Mouse (Mus musculus): ENCODE results near the gene Gm10447. TPM values are rescaled to one million over a fixed set of nuclear protein-coding genes. Genes with fewer than 3 reads are reported as not detected.
A peak's percentile ranks its signal among the peaks of the same experiment; 100 is the strongest.

Gm10447 gene
- not detected for total RNA-seq (2021)

DNA sequence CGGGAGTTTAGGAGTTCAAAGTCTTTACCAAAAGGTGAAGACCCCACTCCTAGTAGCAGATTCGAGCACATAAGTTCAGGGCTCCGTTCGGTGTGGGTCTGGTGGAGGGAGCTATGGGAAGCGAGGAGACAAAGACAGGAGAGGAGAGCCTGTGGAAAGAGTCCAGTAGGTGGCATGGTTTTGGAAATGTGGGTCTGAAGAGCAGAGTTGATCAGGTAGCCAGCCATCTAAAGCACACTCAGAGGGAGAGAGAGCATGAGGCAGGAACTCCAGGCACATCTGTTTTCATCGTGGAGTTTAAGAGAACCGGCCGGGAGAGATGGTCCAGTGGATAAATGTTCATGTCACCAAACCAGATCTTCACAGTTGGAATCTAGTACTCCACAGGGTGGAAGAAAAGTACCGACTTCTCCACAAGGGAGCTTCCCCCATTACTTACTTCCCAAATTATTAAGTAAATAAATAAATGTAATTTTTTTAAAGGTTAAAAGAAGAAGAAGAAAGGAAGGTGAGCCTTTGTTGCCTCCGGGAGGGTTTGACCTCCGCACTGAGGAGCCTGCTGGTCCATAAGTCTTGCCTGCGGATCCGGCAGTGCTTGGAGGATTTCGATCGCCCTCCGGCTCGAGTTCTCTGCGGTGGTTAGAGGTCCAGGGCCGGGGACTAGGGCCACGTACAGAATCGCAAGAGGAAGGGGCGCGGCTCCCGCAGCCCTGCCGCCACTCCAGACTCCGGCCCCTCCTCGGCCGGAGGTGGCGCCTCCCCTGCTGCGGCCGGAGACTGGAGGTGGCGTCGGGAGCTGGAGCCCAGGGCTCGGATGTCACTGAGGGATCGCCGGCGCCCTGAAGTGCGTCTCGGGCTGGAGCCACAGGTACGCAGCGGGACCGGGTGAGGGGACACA lies at the start of gene Gm10447, which contains the start of gene Shroom1:
TSS of gene Gm10447 (minus strand) at position 637 of the 898 bp plus-strand sequence.
TSS of gene Shroom1 (plus strand) at position 732 of the 898 bp plus-strand sequence.
- intact Hi-C loops (cut with DNase I) = no loop called here
- peak; percentile 44 for DNase-seq (ENCODE audit: low spot score)

DNA sequence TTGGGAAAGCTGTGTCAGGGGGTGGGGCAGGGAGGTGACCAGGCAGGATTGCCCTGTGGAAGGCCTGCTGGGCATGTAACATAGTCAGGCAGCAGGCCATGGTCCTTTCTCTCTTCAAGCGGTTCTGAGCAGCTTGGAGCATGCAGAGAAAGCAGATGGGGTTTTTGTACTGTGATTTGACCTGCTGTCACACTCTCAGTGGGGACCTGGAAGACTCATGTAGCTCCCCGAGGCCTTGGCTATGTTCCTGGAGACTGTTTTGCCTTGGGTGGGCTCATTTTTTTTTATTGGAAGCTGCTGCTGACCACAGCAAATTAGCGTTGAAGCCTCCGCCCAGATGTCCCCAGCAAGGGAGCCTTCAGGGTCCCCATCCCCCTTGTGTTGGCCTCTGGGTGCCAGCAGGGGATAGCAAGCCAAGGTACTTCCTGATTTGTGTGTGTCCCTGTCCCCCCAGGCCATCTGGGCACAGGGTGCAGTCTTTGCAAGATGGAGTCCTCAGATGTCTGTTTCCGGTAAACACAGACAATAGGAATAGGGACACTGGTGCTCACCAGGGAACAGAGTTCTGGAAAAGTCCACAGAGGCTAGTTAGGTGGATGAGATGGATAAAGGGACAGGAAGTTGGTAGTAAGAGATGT lies 48.2 kb upstream of the Gm10447 start:
- DNase-seq (ENCODE audit: low spot score) = no peak
- intact Hi-C loops (cut with DNase I) = no loop called here

DNA sequence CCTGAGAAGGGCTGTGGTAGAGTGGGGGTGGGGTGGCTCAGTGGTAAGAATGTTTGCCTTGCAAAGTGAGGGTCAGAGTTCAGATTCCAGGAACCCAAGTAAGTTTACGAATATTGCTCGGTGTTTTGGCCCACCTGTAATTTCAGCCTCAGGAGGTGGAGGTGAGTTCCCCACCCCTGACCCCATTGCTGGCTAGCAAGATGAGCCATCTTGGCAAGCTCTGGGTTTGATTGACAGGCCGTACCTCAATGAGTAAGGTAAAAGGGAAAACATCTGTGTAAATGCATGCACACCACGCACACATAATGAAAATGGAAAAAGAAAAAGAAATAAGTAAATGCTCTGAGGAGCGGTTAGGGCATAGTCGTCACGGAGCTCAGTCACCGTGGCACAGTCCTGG lies 47.5 kb upstream of the Gm10447 start:
- intact Hi-C loops (cut with DNase I) = no loop called here

DNA sequence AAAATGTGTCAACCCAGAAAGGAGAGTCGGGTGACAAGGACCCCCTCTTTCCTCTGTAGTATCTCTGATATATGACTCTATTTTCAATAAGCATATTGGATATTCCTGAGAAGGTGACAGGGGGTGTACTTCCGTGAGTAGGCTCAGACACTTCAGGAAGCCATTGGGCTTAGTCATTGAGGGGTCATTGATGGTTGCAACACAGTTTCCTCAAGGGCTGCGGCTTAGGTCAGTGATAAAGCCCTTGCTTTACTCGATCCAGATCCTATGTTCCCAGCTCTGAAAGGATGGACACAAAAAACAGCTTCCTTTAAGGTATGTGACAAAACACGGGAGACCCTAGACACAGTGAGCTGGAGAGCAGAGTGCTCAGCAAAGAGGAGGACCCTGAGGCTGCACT lies 46.8 kb upstream of the Gm10447 start:
- DNase-seq (ENCODE audit: low spot score) = no peak
- intact Hi-C loops (cut with DNase I) = no loop called here

More for the DNA sequence above, 47.5 kb upstream of the Gm10447 start:
- no peak for DNase-seq (ENCODE audit: low spot score)

DNA sequence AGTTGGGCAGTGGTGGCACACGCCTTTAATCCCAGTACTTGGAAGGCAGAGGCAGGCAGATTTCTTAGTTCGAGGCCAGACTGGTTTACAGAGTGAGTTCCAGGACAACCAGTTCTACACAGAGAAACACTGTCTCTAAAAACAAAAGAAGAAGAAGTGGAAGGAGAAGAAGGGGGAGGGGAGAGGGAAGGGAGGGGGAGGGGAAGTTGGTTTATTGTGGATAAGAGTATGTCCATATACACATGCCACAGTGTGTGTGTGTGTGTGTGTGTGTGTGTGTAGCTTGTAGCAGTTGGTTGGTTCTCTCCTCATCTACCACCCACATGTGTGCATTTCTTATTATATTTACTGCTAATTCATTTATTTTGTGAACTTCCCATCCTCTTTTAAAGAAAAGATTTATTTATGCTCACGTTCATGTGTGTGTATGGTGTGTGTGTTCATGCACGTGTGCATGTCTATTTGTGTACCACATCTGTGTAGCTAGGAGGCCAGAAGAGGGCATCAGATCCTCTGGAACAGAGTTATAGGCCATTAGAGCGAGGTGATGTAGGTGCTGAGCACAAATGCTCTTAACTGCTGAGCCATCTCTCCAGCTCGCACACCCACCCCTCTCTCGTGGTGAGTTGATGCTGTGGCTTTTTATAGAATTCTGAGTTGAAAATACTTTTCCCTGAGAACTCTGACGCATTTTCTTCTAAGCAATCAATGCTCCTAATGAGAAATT lies 45.3 kb upstream of the Gm10447 start:
- intact Hi-C loops (cut with DNase I) = no loop called here
- no peak for DNase-seq (ENCODE audit: low spot score)

DNA sequence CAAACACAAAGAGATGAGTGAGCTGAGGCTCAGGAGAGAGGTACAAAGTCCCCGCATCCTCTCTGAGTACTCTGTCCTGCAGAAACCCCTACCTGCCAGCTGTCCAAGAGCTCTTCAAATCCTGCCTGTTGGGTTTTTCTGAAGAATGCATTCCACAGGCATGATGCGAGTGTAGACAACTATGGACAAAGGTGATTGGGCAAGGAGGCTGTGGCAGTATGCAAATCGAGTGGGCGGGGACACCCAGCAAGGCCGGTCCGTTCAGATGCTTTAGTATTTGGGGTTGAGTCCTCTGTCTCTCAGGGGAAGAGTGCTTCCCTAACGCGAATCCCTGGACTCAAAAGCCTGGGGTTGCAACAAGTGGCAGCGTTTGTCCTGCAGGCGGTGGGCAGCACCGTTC lies 43.7 kb upstream of the Gm10447 start:
- DNase-seq (ENCODE audit: low spot score) = no peak
- intact Hi-C loops (cut with DNase I) = no loop called here

DNA sequence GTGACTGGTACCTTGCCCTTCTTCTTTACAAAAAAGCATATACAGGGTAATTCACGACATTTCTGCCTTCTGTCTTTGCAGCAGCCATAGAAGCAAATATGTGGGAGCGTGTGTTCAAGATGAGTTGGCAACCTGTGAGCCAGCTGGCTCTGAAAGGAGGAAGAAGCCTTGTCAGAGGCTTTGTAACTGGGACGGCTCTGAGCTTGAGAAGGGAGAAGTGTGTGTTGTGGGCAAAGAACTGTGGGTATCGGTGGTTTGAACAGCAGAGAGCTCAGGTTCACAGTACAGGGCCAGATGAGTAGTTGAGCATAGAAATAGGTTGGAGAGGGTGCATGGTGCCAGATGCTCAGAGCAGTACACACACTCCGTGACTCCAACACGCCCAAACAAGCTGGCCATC lies 40.0 kb upstream of the Gm10447 start:
- intact Hi-C loops (cut with DNase I) = no loop called here
- DNase-seq (ENCODE audit: low spot score) = no peak

DNA sequence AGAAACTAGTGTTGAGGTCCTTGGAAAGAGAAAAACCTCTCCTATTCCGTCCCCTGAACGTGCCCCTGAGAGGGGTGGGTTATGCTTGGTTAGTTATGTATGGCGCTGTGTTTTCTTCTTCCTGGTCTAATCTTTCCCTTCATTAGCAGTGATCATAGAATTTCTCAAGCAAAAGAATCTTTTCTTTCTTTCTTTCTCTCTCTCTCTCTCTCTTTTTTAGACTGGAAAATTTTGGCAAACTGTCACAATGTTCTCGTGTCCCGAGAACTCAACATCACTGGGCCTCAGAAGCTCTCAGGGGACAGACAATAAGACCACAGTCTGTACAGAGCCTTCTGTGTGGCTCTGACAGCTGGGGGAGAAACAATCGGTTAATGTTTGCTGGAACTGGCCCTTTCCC lies 38.5 kb upstream of the Gm10447 start:
- intact Hi-C loops (cut with DNase I) = no loop called here
- no peak for DNase-seq (ENCODE audit: low spot score)

DNA sequence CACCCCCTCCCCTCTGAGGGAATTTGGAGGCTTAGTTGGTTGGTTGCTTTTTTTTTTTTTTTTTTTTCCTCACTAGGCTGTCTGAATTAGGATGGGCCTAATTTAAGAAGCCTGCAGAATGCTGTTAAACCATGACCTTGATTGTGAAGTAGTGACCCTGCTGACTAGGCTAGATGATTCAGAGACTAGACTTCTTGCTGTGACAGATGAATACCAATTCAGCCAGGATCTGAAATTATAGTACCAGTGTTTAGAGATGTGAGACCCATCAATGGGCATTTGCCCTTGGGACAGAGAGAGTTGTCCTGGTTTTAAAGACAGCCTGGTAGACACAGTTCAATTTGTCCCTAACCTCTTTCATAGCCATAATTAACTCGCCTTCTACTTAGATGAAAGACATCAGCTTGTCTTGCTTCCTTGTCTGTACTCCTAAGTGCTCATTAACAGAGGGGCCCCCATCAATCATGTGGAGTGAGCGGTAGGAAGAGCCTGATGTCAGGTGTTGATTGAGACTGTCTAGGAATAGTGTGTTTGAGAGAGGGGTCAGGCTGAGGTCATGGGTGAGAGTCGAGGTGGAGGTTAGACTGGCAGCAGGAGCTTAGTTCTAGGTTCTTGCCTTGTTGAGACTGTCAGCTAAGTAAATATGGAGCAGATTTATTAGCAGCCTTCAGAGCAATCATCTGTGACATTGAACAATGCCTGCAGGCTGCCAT lies 36.5 kb upstream of the Gm10447 start:
- DNase-seq (ENCODE audit: low spot score) = no peak
- intact Hi-C loops (cut with DNase I) = no loop called here

DNA sequence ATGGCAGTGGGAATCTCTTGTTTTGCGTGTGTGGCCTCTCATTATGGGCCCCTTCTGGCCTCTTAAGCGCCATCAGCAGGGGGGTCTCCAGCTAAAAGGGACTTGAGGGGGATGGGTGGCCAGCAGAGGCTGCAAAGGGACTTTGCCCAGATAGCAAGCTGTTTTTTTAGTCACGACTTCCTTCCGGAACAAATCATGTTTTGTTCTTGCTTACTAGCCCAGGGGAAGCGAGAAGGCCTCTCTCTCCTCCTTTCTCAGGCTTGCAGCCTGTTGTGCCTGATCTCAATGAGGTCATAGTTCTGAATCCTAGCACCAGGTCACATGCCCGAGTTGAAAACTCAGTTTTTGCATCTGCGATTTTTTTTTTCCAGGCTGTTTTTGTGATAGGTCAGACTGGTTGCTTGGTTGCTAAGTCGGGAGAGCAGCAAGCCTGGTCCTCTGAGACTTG lies 35.1 kb upstream of the Gm10447 start:
- peak; percentile 34 for DNase-seq (ENCODE audit: low spot score)
- intact Hi-C loops (cut with DNase I) = no loop called here

DNA sequence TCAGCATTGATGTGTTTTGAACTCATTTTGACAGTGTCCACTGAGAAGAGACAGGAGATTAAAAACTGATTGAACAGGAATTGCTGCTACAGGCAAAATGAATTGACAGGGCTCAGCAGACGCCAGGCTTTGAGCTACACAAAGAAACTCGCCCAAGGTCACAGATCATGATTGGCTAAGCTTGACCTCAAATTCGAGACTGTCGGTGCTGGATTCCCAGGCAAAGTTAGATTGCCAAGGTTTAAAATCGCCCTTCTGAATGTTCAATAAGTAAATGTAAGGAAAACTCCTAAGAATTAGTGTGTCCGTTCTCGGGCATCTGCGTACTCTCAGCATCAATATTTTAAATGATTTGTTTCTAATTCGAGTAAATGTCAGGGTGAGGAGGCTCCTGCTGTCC lies 32.5 kb upstream of the Gm10447 start:
- intact Hi-C loops (cut with DNase I) = no loop called here
- no peak for DNase-seq (ENCODE audit: low spot score)

DNA sequence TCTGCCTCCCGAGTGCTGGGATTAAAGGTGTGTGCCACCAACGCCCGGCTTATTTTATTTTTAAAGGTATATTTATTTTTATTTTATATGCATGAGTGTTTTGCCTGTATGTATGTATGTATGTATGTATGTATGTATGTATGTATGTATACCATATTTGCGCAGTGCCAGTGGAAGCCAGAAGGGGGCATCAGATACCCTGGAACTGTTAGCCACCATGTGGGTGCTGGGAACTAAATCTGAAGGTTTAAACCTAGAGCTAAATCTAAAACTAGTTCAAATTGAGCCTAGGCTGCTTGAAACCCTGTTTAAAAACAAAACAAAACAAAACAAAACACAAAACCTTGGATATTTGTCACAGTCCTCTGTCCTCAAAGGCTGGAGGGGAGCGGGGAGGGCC lies 32.1 kb upstream of the Gm10447 start:
- no peak for DNase-seq (ENCODE audit: low spot score)
- intact Hi-C loops (cut with DNase I) = no loop called here

DNA sequence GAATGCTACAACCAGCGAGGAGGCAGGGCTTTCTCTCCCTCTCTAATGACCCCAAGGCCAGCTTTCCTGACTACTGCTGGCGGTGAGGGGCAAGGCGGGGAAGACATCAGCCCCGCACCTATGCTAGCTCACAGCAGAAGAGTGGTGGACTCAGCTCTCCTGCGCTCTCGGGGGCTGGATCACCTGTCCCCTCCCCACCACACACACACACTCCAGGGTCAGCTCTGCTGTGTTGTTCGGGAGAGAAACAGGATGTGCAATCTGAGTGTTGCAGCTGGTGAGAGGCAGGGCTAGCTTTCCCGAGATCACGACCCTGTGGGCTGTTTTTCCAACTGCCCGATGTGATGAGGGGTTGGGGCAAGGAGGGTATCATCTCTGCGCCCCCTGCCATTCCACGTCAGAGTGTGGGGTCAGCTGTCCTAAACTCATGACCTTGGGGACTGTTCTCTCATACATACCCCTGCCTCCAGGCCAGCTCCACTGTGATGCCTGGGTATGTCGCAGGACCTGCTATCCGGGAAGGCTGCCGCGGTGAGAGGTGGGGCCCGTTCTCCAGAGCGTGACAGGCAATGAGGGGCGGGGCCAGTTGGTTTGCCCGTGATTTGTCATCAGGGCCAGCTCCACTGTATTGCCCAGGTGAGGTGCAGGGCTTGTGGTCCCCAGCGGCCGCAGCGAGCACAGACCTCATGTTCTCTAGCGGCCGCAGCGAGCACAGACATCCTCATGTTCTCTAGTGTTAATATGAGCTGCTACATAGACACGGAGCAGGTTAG lies 30.1 kb upstream of the Gm10447 start:
- no peak for DNase-seq (ENCODE audit: low spot score)
- intact Hi-C loops (cut with DNase I) = no loop called here

DNA sequence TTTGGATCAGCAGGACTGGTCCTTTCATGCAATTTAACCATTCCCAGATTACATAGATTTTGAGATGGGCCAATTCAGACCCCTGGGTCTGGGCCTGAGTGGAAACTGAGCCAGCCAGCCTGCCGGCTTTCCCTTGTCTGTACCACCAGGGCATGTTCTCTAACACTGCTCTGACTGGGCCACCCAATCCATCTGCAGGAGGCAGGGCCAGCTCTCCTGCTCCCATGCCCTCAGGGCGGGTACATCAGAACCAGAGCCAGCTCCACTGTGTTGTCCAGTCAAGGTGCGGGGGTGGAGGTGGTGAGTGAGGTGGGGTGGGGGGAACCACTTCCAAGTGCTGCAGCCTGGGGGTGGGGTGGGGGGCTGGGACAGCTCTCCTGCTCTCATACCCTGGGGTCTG lies 29.4 kb upstream of the Gm10447 start:
- intact Hi-C loops (cut with DNase I) = no loop called here
- no peak for DNase-seq (ENCODE audit: low spot score)

DNA sequence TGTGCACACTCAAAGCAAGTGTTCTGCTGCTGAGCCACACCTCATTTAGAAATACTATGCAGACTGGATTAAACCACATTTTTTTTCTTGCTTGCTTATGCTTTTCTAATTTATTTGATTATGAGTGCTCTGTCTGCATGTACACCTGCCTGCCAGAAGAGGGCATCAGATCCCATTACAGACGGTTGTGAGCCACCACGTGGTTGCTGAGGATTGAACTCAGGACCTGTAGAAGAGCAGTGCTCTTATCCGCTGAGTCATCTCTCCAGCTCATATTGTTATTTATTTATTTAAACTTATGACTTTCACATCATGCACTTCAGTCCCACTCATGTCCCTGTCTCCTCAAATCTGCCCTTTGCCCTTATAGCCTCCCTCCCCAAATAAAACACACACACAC lies 28.8 kb upstream of the Gm10447 start:
- DNase-seq (ENCODE audit: low spot score) = no peak
- intact Hi-C loops (cut with DNase I) = no loop called here

DNA sequence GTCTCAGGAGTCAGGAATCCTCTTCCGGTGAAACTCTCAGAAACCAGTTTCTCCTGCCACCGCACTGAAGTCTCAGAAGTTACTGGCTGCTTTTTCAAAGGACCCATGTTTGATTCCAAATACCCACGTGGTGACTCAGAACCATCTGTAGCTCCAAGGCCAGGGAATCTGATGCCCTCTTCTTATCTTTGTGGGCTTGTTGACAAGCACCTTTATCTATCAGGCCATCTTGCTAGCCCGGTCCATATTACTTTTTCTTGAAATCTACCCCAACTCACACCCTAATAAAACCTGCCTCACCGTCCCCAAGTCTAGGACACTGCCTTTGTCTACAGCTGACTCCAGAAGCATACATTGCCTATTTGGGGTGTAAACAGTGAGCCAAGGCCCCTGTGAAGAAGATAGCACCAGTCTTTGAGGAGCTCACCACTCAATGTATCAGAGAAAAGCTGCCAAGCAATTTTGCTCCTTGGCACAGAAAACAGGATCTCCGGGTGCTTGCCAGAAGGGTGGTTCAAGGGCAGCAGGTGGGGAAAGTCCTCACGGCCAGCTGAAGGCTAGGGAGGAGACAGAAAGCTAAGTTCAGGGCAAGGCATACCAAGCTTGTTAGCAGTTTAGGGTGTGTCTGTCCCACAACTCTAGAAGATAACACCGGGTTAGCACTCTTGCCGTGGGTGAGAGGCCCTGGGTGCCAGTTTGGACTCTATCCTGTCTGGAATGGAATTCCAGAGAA lies 26.4 kb upstream of the Gm10447 start:
- no peak for DNase-seq (ENCODE audit: low spot score)
- intact Hi-C loops (cut with DNase I) = no loop called here

DNA sequence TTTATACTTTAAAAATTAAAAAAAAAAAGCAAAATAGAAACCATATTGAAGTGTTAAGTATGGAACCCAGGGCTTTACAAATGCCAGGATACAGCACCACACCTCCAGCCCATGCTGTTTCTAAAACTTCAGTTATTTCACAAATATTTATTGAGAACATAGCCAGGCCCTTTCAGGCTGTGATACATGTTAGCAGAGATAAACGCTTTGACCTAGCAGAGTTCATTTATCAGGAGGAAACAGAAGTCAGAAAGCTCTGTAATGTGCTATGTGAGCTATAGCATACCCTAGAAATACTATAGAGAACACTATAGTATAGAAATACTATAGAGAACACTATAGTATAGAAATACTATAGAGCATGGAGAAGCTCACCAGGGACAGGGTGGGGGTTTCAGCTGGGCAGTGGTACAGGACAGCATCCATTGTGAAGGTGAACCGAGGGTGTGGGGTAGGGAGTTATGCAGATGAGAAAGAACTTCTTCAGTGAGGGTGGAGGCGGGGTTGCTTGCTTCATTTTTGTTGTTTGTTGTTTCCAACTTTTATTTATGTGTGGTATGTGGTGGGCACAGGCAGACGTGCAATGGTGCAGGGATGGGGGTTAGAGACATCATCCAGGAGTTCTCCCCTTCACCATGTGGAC lies 24.3 kb upstream of the Gm10447 start:
- intact Hi-C loops (cut with DNase I) = no loop called here
- DNase-seq (ENCODE audit: low spot score) = no peak

DNA sequence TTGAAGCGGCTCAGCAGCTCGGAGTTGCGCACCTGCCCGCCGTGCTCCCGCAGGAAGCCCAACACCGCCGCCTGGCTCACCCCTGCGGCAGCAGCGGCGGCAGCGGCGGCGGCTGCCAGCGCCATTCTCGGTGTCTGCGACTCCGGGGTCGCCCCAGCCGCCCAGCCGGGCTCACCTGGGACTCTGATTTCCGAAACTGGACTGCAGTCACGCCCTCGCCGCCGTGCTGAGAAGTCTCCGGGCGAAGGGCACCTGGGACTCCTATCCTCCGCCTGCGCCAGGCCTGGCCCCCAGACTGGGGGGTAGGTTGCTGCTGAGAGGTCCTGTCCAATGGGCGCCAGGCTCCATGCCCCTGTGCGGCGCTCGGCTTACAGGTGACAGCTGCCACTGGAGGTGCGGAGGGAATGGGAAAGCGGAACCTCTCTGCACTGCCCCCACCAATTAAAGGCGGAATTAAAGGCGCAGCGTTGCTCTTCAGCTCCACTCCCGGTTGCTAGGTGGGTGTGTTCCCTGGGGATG lies 22.9 kb upstream of the Gm10447 start, which contains the start of the genes Gm9945 and Sowaha:
TSS of gene Gm9945 (plus strand) at position 384 of the 519 bp plus-strand sequence.
TSS of gene Sowaha (minus strand) at position 492 of the 519 bp plus-strand sequence.
- no peak for DNase-seq (ENCODE audit: low spot score)
- intact Hi-C loops (cut with DNase I) = no loop called here

Measured in heart, postnatal 25 days (tissue).